Mouse (Mus musculus) heart, adult 2 months (tissue): ENCODE measurements at regions not wholly inside any gene's neighbourhood (a gene's known extent, or its start where the extent isn't known, plus 50 kb on each side); places are given as distances from the start of the nearest gene placed in this dataset.

Experiments used
- DNase-seq, 2 experiments: peaks; one replicate each; pipeline ENCODE4 v3.0.0; 2021
- H3K27ac ChIP-seq: fragments of 200-600 bp; 2 replicates; pipeline ENCODE4 v1.8.1; 2022
- H3K27me3 ChIP-seq: fragments of 200-500 bp; 2 replicates; pipeline ENCODE4 v1.6.1; 2012; ENCODE audit warnings: mild to moderate bottlenecking, low read length, inconsistent platforms, mixed read lengths; ENCODE audit not compliant: control insufficient read depth, insufficient read depth
- H3K36me3 ChIP-seq: fragments of 200-500 bp; 2 replicates; pipeline ENCODE4 v1.6.1; 2012; ENCODE audit warnings: low read length, inconsistent platforms; ENCODE audit not compliant: control insufficient read depth, insufficient read depth
- H3K4me1 ChIP-seq: fragments of 200-500 bp; 2 replicates; pipeline ENCODE4 v1.6.1; 2011; ENCODE audit warnings: low read length; ENCODE audit not compliant: control insufficient read depth, insufficient read depth
- H3K4me3 ChIP-seq: fragments of 200-600 bp; 2 replicates; pipeline ENCODE4 v1.8.1; 2022
- H3K79me2 ChIP-seq: fragments of 200-500 bp; replicated peaks from 2 replicates; pipeline ENCODE4 v1.6.1; 2012; ENCODE audit warnings: mild to moderate bottlenecking, inconsistent platforms, low read length, moderate library complexity, mixed read lengths; ENCODE audit not compliant: control insufficient read depth, insufficient read depth
- H3K9ac ChIP-seq: fragments of 200-500 bp; 2 replicates; pipeline ENCODE4 v1.6.1; 2012; ENCODE audit warnings: low read depth, mild to moderate bottlenecking, control low read depth, inconsistent platforms, low read length, mixed read lengths
- CTCF ChIP-seq: fragments of 200-600 bp; IDR thresholded peaks from 2 replicates; pipeline ENCODE4 v1.8.1; 2022; ENCODE audit warnings: antibody characterized with exemption, mild to moderate bottlenecking, moderate library complexity
- EP300 ChIP-seq: fragments of 200-500 bp; IDR thresholded peaks from 2 replicates; pipeline ENCODE4 v1.6.1; 2011; ENCODE audit warnings: low read depth, low read length, control low read depth; ENCODE audit not compliant: insufficient read depth
- POLR2A ChIP-seq: fragments of 200-500 bp; IDR thresholded peaks from 2 replicates; pipeline ENCODE4 v1.6.1; 2011; ENCODE audit warnings: mild to moderate bottlenecking, low read depth, low read length, control low read depth; ENCODE audit not compliant: insufficient read depth
- WGBS: fragments of 180-500 bp; shearing (Covaris S2); methylation state at CpG from one replicate; pipeline ENCODE4 v1.1.7; 2018; 5-methylcytosine and 5-hydroxymethylcytosine counted together
- intact Hi-C: fragments of 180-260 bp; cut with DNase I; formaldehyde crosslinking; loops from one replicate; pipeline ENCODE4 v1.15.1; 2025

DNA sequence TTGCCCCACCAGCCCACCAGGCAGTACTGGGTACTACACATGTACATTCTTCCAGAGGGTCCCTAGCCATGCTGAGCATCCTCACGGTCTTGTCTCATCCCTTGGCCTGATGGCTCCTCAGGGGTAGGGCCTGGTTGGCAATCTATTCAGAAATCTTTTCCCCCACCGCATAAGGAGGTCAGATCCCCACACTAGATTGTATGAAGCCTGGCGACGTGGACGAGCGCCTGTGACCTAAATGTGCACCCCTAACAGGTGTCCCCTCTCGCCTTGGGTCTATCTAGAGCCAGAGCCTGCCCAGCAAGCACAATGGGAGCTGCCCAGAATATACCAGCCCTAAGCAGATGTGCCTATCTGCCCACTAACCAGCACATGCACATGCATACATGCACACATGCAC is 111.4 kb upstream of the Mrps22 start:
- intact Hi-C loops = no loop called here
- WGBS = 86% methylated on average over 7 of the region's 7 CpGs
- TF ChIP-seq POLR2A = no peak
- no peak for TF ChIP-seq CTCF
- TF ChIP-seq EP300 = no peak
- Histone ChIP-seq H3K79me2 (no peaks in the 10 kb centered on the region), H3K4me3 (no peak overlapping the region), H3K4me1 (no peaks in the 10 kb centered on the region), H3K9ac (no peak overlapping the region), H3K36me3 (no peaks in the 10 kb centered on the region), H3K27ac (no peak overlapping the region), H3K27me3 (no peaks in the 10 kb centered on the region)
- no peak for DNase-seq

DNA sequence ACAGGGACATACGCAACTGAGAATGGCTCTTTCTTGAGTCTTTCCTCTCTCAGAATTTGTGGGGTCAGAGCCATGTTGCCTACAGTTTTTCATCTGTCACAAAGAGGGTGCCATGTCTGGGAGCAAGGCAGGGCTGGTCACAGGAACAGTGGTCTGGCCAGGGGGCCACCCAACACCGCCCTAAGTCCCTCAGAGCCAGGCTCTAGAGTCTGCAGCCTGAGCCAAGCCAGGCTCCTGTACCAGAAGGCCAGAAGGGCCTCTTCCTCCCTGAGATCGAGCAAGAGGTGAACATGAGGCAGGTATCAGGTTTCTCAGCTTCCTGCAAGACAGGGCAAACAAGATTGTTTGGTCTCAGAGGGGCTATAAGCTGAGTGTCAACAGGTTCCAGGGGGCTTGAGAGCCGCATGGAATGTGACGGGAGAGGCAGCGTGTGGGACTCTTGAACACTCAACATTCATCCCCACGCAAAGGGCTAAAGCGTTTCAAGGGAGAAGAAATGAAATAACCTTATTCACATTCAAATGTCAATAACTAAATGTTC is 110.6 kb upstream of the Mrps22 start:
- WGBS = 80% methylated on average over 8 of the region's 8 CpGs
- Histone ChIP-seq H3K79me2 (no peaks in the 10 kb centered on the region), H3K4me1 (no peaks in the 10 kb centered on the region), H3K27me3 (no peaks in the 10 kb centered on the region), H3K36me3 (no peaks in the 10 kb centered on the region), H3K27ac (no peak overlapping the region), H3K9ac (no peak overlapping the region), H3K4me3 (no peak overlapping the region)
- DNase-seq = no peak
- intact Hi-C loops = no loop called here
- TF ChIP-seq POLR2A = no peak
- no peak for TF ChIP-seq EP300
- no peak for TF ChIP-seq CTCF

DNA sequence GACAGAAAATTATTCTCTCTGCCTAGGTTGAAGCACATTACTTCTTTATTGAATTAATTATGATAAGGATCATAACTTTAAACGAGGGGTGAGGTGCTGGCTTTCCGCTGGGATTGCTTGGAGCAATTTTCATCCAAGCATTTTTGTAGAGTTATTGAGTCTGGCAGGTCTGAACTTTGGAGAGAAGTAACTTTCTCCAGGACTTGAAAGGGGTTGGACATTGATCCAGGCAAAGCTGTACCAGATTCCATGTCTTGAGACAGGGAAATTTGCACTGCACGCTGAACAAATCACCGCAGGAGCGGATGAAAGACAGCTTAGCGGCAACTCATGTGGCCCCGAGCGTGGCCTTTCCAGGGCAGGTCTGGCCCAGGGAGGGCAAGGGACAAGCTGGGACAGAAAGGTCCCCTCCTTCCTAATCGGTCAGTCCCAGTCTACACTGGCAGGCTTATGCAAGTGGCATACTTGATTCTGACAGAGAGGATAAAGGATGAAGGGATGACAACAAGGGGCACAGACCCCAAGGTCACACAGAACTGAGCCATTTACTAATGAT is 108.8 kb upstream of the Mrps22 start:
- Histone ChIP-seq H3K9ac (no peak overlapping the region), H3K27ac (no peak overlapping the region), H3K36me3 (no peaks in the 10 kb centered on the region), H3K27me3 (no peaks in the 10 kb centered on the region), H3K4me1 (no peaks in the 10 kb centered on the region), H3K79me2 (no peaks in the 10 kb centered on the region), H3K4me3 (no peak overlapping the region)
- no peak for DNase-seq
- TF ChIP-seq EP300 (no peak), POLR2A (no peak), CTCF (no peak)
- WGBS = 82% methylated on average over 9 of the region's 9 CpGs
- intact Hi-C loops = no loop called here

DNA sequence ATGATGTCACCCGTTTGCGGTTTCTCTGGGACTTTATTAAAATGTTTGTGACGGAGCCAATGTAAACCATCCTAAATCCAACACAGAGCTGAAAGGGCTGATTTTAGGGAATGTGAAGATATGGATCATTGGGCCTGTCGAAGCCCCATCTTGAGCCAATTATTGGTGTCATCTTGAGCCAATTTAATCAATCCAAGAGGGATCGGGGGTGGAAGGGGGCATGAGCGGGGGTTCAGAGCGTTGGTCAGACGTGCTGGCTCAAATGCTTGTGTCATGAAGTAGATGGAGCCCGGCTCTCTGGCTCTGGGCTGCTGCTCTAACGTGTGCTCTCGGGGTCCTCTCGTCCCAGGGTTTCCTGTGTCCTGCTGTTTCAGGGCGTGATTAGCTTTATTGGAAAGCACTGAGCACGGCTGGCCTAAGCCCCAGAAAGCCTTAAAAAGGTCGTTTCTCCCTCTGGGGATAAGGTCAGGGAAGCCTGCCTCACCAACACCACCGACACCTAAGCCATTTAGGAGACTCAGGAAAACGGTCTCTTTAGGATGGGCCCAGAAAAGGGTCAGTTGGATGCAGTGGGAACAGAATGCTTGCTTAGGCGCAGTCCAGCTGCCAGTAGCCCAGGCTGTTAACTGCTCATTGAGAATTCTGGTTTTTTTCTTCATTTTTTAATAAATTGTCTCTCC is 106.7 kb upstream of the Mrps22 start:
- H3K79me2 ChIP-seq = no peaks in the 10 kb centered on the region
- H3K27ac ChIP-seq = no peak overlapping the region
- H3K27me3 ChIP-seq = no peaks in the 10 kb centered on the region
- no peak overlapping the region for H3K4me3 ChIP-seq
- WGBS = 57% methylated on average over 18 of the region's 18 CpGs
- TF ChIP-seq CTCF = no peak
- no peak for TF ChIP-seq POLR2A
- no peak for DNase-seq
- no peaks in the 10 kb centered on the region for H3K4me1 ChIP-seq
- intact Hi-C loops = no loop called here
- no peaks in the 10 kb centered on the region for H3K36me3 ChIP-seq
- H3K9ac ChIP-seq = no peak overlapping the region

DNA sequence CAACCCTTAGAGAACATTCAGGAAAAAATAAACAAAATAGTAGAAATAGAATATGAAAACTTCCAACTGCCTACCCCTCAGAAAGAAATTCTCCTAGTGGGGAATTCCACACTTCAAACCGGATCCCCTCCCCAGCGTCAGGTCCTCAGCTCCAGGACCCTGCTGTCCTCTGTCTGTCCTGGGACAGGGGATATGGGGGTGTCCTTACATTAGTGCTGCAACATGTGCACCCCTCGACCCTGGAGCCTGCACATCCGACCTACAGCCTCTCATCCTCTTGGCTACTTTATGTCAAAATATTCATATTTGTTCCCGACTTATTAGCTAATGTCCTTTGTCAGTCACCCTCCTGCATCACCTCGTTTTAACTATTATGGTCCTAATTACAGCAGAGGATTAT is 106.0 kb upstream of the Mrps22 start:
- Histone ChIP-seq H3K9ac (no peak overlapping the region), H3K4me3 (no peak overlapping the region), H3K27me3 (no peaks in the 10 kb centered on the region), H3K4me1 (no peaks in the 10 kb centered on the region), H3K36me3 (no peaks in the 10 kb centered on the region), H3K27ac (no peak overlapping the region), H3K79me2 (no peaks in the 10 kb centered on the region)
- 75% methylated on average over 6 of the region's 6 CpGs for WGBS
- DNase-seq = no peak
- TF ChIP-seq CTCF (no peak), POLR2A (no peak), EP300 (no peak)
- intact Hi-C loops = no loop called here

DNA sequence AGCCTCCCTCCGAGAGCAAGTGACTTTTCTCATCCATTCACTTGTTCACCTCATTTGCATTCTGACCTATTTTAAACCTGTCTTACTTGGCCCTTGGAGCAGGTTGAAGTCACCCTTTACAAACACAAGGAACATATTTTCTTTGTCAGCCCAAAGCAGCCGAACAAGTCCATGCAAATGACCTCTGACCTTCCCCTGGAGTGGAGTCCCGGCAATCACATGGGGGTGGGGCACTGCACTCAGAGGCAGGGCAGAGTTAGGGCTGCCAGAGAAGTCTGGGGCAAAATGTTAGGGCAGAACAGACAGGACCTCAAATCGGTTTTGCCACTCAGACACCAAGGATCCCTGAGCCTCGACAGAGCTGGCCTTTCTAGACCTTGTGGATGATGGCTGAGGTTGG is 102.7 kb upstream of the Mrps22 start:
- Histone ChIP-seq H3K4me3 (no peak overlapping the region), H3K27ac (no peak overlapping the region), H3K79me2 (no peaks in the 10 kb centered on the region), H3K9ac (no peak overlapping the region), H3K4me1 (no peaks in the 10 kb centered on the region), H3K36me3 (no peaks in the 10 kb centered on the region), H3K27me3 (no peaks in the 10 kb centered on the region)
- 47% methylated on average over 5 of the region's 5 CpGs for WGBS
- intact Hi-C loops = no loop called here
- TF ChIP-seq EP300 (no peak), CTCF (no peak), POLR2A (no peak)
- no peak for DNase-seq
